Mouse (Mus musculus): ENCODE data around the gene Metap2. TPM values are rescaled to one million over a fixed set of nuclear protein-coding genes. Genes with fewer than 3 reads are reported as not detected.
"Not testable (repeated sequence)": the region's sequence is repeated elsewhere in the genome, so short reads cannot be mapped to it uniquely, and the experiment has no call there.

Metap2 gene
- polyA plus RNA-seq, 1 experiment from 2014 or later, result 200 TPM

GRCm38 (mm10) chr10:93832811-93833210 lies 64.1 kb downstream of the Metap2 start:
- Histone ChIP-seq H3K4me2 (peak overlapping the region; percentile 90), H3K9ac (no peak overlapping the region), H3K27ac (no peak overlapping the region), H3K4me3 (replicated peaks) (no peak overlapping the region), H3K36me3 (replicated peaks) (no peaks in the 10 kb centered on the region), H3K27me3 (peaks cover 46% of the 10 kb centered on the region), H3K4me1 (peaks cover 28% of the 10 kb centered on the region), H3K9me3 (no peaks in the 10 kb centered on the region)
- 34% methylated on average over 9 of the region's 9 CpGs for WGBS
- no peak for ATAC-seq (ENCODE audit: low FRiP score)

GRCm38 (mm10) chr10:93831730-93832574 lies 64.9 kb downstream of the Metap2 start:
- Histone ChIP-seq H3K4me1 (peaks cover 23% of the 10 kb centered on the region), H3K9me3 (no peaks in the 10 kb centered on the region), H3K27me3 (peaks cover 46% of the 10 kb centered on the region), H3K4me3 (replicated peaks) (peak overlapping the region; percentile 7; the same call in 1 of the 2 replicates), H3K4me2 (peak overlapping the region; percentile 39), H3K36me3 (replicated peaks) (no peaks in the 10 kb centered on the region), H3K9ac (no peak overlapping the region), H3K27ac (no peak overlapping the region)
- no peak for ATAC-seq (ENCODE audit: low FRiP score)
- WGBS, result 8% methylated on average over 18 of the region's 18 CpGs

- Histone ChIP-seq H3K27me3 (peaks cover 46% of the 10 kb centered on the region), H3K4me1 (peaks cover 23% of the 10 kb centered on the region), H3K4me3 (replicated peaks) (peak within 1 kb of the TSS; percentile 7), H3K9ac (no peak within 1 kb of the TSS), H3K4me2 (peak within 1 kb of the TSS; percentile 39), H3K36me3 (replicated peaks) (no peaks in the 10 kb centered on the region), H3K9me3 (no peaks in the 10 kb centered on the region), H3K27ac (no peak within 1 kb of the TSS)
- no peak for ATAC-seq (ENCODE audit: low FRiP score)
- WGBS, result 5% methylated on average over 22 of the region's 22 CpGs
Observed at GRCm38 (mm10) chr10:93830931-93831729, 65.8 kb downstream of the Metap2 start, which contains the start of gene Usp44. Usp44 (plus strand) TSS chr10:93831555.

GRCm38 (mm10) chr10:93829898-93830831 lies 66.7 kb downstream of the Metap2 start:
- ATAC-seq (ENCODE audit: low FRiP score), result no peak
- H3K9ac ChIP-seq, result no peak overlapping the region
- H3K9me3 ChIP-seq, result no peaks in the 10 kb centered on the region
- 29% methylated on average over 9 of the region's 9 CpGs for whole genome bisulfite sequencing
- H3K27me3 ChIP-seq, result peaks cover 42% of the 10 kb centered on the region
- H3K4me1 ChIP-seq, result peaks cover 23% of the 10 kb centered on the region
- H3K36me3 ChIP-seq (replicated peaks), result no peaks in the 10 kb centered on the region
- H3K4me3 ChIP-seq (replicated peaks), result no peak overlapping the region
- no peak overlapping the region for H3K4me2 ChIP-seq
- H3K27ac ChIP-seq, result no peak overlapping the region

GRCm38 (mm10) chr10:93818661-93819060 lies 78.2 kb downstream of the Metap2 start:
- no peaks in the 10 kb centered on the region for H3K36me3 ChIP-seq (replicated peaks)
- H3K9ac ChIP-seq, result no peak overlapping the region
- WGBS, result 39% methylated on average over 7 of the region's 7 CpGs
- peaks cover 5% of the 10 kb centered on the region for H3K4me1 ChIP-seq
- H3K9me3 ChIP-seq, result no peaks in the 10 kb centered on the region
- no peak overlapping the region for H3K4me2 ChIP-seq
- no peak overlapping the region for H3K27ac ChIP-seq
- peaks cover 28% of the 10 kb centered on the region for H3K27me3 ChIP-seq
- no peak for ATAC-seq (ENCODE audit: low FRiP score)
- H3K4me3 ChIP-seq (replicated peaks), result no peak overlapping the region

- Histone ChIP-seq H3K9me3 (no peaks in the 10 kb centered on the region), H3K4me2 (no peak overlapping the region), H3K9ac (no peak overlapping the region), H3K4me1 (0 out of 2 replicates have a peak, but pooled peaks cover 3% of the 10 kb centered on the region), H3K27ac (no peak overlapping the region; the same call in 1 of the 2 replicates), H3K36me3 (replicated peaks) (no peaks in the 10 kb centered on the region), H3K27me3 (peaks cover 14% of the 10 kb centered on the region; the same call in 1 of the 2 replicates), H3K4me3 (replicated peaks) (no peak overlapping the region)
- no peak for ATAC-seq (ENCODE audit: low FRiP score)
- WGBS, result 48% methylated on average over 10 of the region's 10 CpGs
Observed at GRCm38 (mm10) chr10:93813755-93814154, 83.1 kb downstream of the Metap2 start.

GRCm38 (mm10) chr10:93812774-93813415 lies 84.0 kb downstream of the Metap2 start:
- Histone ChIP-seq H3K4me1 (0 out of 2 replicates have a peak, but pooled peaks cover 3% of the 10 kb centered on the region), H3K36me3 (replicated peaks) (no peaks in the 10 kb centered on the region), H3K4me2 (peak overlapping the region; percentile 19; the same call in 1 of the 2 replicates), H3K9me3 (no peaks in the 10 kb centered on the region), H3K27me3 (peaks cover 9% of the 10 kb centered on the region; the same call in 1 of the 2 replicates), H3K27ac (no peak overlapping the region), H3K4me3 (replicated peaks) (no peak overlapping the region), H3K9ac (no peak overlapping the region)
- WGBS, result 15% methylated on average over 10 of the region's 10 CpGs
- ATAC-seq (ENCODE audit: low FRiP score), result peak; percentile 39; the same call in 1 of the 2 replicates

- Histone ChIP-seq H3K4me1 (0 out of 2 replicates have a peak, but pooled peaks cover 3% of the 10 kb centered on the region), H3K27ac (no peak overlapping the region), H3K9me3 (no peaks in the 10 kb centered on the region), H3K4me3 (replicated peaks) (no peak overlapping the region), H3K9ac (no peak overlapping the region), H3K4me2 (no peak overlapping the region), H3K36me3 (replicated peaks) (no peaks in the 10 kb centered on the region), H3K27me3 (peaks cover 8% of the 10 kb centered on the region; the same call in 1 of the 2 replicates)
- WGBS, result 86% methylated on average over 7 of the region's 7 CpGs
- no peak for ATAC-seq (ENCODE audit: low FRiP score)
Observed at GRCm38 (mm10) chr10:93812098-93812497, 84.8 kb downstream of the Metap2 start.

GRCm38 (mm10) chr10:93810590-93811185 lies 86.2 kb downstream of the Metap2 start:
- Histone ChIP-seq H3K4me1 (0 out of 2 replicates have a peak, but pooled peaks cover 3% of the 10 kb centered on the region), H3K9ac (no peak overlapping the region), H3K36me3 (replicated peaks) (no peaks in the 10 kb centered on the region), H3K27me3 (no peaks in the 10 kb centered on the region), H3K9me3 (no peaks in the 10 kb centered on the region), H3K4me2 (no peak overlapping the region), H3K27ac (no peak overlapping the region), H3K4me3 (replicated peaks) (no peak overlapping the region)
- no peak for ATAC-seq (ENCODE audit: low FRiP score)
- 59% methylated on average over 7 of the region's 7 CpGs for WGBS

GRCm38 (mm10) chr10:93809438-93809837 lies 87.5 kb downstream of the Metap2 start:
- not testable (repeated sequence) for H3K27me3 ChIP-seq; H3K36me3 ChIP-seq (replicated peaks); H3K27ac ChIP-seq; H3K4me2 ChIP-seq; H3K9ac ChIP-seq; H3K4me1 ChIP-seq; H3K4me3 ChIP-seq (replicated peaks); H3K9me3 ChIP-seq; ATAC-seq (ENCODE audit: low FRiP score)
- WGBS, result 91% methylated on average over 8 of the region's 8 CpGs
